Mouse (Mus musculus) G1E (cell line): ENCODE results near the gene Eif3b.

Experiments
- CTCF ChIP-seq: IDR thresholded peaks from 2 replicates; pipeline ENCODE4 v1.5.1; 2012; ENCODE audit warnings: low read depth, low read length, inconsistent platforms, mixed read lengths
- POLR2AphosphoS5 ChIP-seq: IDR thresholded peaks from 2 replicates; pipeline ENCODE4 v1.6.1; 2012; ENCODE audit warnings: low read depth, low read length, inconsistent platforms; ENCODE audit not compliant: insufficient replicate concordance
- TAL1 ChIP-seq: conservative IDR thresholded peaks from 2 replicates; pipeline ENCODE4 v1.6.1; 2012; ENCODE audit warnings: low read depth, low read length, inconsistent platforms, mixed read lengths

- TF ChIP-seq CTCF (no peak), TAL1 (no peak), POLR2AphosphoS5 (no peak)
Observed at GRCm38 (mm10) chr5:140446054-140446453, 26.9 kb downstream of the Eif3b start.
